Mouse (Mus musculus): ENCODE results near the gene Gm9964.
A peak's percentile ranks its signal among the peaks of the same experiment; 100 is the strongest.
"Not testable (repeated sequence)": the region's sequence is repeated elsewhere in the genome, so short reads cannot be mapped to it uniquely, and the experiment has no call there.

Gm9964 gene

DNA sequence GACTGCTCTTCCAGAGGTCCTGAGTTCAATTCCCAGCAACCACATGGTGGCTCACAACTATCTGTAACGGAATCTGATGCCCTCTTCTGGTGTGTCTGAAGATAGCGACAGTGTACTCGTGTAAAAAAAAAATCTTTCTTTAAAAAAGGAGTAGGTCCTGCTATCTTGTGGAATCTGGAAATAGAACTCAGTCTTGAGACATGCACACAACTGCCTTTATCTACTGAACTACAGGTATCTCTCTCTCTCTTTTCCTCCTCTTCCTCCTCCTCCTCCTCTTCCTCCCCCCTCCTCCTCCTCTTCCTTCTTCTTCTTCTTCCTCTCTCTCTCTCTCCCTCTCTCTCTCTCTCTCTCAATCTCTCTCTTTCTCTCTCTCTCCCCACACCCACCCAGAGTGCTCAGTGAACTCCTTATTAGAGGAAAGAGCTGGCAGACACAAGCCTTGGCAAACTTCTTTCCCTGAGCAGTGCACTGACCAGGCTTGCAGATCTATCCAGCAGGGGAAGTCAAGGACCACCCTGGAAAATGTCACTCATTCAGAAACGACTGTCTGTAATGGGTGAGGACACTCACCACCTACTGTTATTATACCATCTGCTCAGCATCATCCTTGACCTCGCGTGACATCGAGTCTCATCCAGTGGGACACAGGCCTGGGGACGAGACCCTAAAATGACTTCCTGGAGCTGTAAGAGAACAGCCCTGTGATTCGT, 3.2 kb upstream of the Gm9964 start:
- DNase-seq (ENCODE audit: low spot score), result no peak

DNA sequence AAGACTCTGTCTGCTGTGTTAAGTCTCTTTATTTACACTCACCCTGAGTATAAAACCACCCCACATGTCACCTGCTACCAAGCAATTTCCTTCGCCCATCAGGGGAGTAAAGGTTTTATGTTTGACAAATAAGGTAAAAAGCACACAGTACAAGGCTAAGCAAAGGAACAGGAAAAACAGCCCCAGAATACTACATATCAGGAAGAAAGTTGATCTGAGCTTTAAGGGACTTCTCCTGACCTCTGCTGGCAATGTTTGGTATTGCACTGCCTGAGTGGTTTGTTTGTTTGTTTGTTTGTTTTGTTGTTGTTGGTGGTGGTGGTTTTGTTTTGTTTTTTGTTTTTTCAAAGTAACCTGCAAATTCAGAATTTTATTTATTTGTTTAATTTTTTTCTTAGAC, 539 bp downstream of the Gm9964 start:
- no peak for DNase-seq (ENCODE audit: low spot score)

- no peak for DNase-seq (ENCODE audit: low spot score)
Measured at GRCm38 (mm10) chr11:79293971-79294370, 2.7 kb downstream of the Gm9964 start.

GRCm38 (mm10) chr11:79293025-79293424, 3.7 kb downstream of the Gm9964 start:
- no peak for DNase-seq (ENCODE audit: low spot score)

- no peak for DNase-seq (ENCODE audit: low spot score)
Measured at GRCm38 (mm10) chr11:79292130-79292529, 4.6 kb downstream of the Gm9964 start.

GRCm38 (mm10) chr11:79291651-79292050, 5.1 kb downstream of the Gm9964 start:
- DNase-seq (ENCODE audit: low spot score), result no peak

GRCm38 (mm10) chr11:79290473-79290872, 6.2 kb downstream of the Gm9964 start:
- no peak for DNase-seq (ENCODE audit: low spot score)

DNA sequence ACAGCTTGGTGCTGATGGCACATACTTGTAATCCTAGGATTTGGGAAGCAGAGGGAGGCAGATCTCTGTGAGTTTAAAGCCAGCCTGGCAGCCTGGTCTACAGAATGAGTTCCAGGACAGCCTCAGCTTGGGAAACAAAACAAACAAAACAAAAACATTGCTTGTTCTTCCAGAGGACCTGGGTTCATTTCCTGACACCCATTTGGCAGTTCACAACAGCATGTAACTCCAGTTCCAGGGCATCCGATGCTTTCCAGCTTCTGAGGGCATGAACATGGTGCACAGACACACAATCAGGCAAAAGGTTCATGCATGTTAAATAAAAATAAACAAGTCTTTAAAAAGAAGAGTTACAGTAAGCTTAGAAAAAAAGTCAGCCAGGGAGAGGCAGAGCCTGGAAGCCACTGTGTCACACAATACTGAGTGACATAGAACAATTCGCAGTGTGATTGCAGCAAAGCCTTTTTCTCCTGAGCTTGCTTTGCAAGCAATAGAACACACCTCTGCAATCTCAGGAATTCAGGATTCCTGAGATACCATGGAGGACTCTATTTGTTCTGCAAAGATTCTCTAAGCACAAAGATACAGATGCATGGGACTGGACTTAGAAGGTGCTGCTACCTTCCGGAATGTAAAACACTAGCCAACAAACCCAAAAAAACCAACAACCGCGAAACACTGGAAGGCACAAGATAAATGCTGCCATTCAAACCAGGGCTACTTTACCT, 7.6 kb downstream of the Gm9964 start:
- DNase-seq (ENCODE audit: low spot score), result no peak

DNA sequence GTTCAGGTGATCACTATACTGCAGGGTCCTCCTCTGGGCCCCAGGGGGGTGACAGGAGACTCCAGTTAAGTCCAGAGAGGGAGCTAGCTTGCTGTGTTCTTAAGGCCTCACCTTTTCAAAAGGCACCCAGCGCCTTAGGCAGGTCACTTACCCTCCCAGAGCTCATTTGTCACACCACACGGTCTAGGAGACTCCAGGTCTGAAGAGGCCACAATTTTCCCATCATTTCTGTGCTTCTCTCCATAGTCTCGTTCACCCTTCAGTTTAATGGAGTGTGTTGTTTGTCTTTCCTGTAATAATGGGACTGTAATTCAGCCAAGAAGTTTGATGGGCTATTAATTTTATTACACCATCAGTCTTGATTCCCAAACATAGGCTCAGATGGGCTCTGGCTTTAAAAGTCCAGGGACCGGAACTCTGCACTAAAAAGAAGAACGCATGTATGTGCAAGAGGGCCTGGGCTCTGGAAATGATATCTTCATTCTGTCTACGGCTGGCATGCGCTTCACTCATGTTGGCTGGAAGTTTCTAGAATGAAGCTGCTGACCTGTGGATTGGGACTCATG, 8.3 kb downstream of the Gm9964 start:
- no peak for DNase-seq (ENCODE audit: low spot score)

DNA sequence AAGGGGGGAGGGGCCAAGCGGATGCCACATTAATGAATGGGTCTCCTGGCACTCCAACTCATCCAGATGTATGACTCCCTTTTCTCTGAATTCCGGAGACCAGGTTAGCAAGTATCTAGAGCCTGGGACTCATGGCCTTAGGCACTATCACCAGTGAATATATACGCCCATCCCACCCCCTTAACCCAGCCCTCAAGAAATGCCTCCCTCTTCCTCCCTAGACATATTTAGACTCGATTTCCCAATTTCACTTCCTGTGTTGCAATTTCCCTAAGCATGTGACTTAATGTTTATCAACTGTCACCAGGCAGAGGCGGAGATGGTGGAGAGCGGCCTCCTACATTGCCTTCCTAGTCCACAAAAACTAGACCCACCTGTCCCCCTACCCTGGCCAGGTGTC, 9.3 kb downstream of the Gm9964 start:
- peak; percentile 38 for DNase-seq (ENCODE audit: low spot score)

DNA sequence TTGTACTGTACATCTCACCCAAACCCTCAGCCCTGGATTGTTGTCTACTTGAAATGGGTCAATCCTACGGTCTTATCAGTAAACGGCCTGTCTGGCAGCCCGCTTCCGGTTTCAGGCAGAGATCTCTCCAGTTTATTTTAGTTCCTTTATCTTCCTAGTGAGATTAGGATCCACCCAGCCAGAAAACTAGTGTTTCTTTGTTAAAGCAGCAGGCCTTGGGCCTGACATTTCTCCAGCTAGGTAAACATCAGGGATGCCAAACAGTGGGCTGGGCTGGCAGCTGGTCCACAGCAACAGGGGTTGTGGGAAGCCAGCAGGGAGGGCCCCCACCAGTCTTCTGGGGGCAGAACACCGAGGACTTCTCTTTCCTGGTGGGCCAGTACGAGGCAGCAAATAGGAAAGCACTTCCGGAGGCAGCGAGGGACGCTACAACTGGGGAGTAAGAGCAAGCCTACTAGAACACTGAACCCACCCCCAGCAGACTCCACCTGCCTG, 10.4 kb downstream of the Gm9964 start:
- DNase-seq (ENCODE audit: low spot score), result no peak

DNA sequence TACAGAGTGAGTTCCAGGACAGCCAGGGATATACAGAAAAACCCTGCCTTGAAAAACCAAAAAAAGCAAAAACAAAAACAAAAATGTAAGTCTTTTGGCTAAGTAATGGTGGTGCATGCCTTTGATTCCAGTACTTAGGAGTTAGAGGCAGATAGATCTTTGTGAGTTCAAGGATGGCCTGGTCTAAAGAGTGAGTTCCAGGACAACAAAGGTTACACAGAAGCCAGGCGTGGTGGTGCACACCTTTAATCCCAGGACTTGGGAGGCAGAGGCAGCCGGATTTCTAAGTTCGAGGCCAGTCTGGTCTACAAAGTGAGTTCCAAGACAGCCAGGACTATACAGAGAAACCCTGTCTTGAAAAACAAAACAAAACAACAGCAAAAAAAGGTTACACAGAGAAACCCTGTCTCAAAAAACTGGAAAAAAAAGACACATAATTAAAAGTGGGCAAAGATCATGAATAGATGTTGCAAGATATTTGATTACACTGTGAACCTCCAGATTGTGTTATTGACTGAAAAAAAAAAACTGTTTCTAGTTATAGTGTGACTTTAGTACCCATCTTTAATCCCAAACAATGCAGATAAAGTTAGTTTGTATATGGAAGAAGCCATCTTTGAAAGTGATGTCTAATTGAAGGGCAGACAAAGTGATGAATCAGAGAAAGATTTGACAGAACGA, 13.2 kb downstream of the Gm9964 start:
- DNase-seq (ENCODE audit: low spot score), result no peak

DNA sequence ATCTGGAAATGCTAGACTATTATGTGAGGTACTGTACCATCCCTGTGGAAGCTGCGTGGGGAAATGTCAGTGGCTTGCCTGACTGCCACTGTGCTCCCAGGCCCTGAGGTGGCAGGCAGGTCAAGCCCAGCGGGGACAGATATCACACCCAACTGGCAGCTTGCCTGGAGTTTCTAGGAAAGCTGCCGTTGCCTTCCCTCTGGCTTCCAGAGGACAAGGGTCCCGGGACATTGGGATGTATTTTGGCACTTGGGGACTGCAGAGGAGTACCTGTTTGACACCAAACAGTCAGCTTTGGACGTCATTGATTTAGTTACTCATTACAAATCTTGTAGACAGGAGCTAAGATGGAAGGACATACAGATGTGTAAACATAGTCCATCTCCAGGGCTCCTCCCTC, 15.3 kb downstream of the Gm9964 start:
- DNase-seq (ENCODE audit: low spot score), result no peak

GRCm38 (mm10) chr11:79279732-79280405, 16.8 kb downstream of the Gm9964 start:
- DNase-seq (ENCODE audit: low spot score), result no peak

DNA sequence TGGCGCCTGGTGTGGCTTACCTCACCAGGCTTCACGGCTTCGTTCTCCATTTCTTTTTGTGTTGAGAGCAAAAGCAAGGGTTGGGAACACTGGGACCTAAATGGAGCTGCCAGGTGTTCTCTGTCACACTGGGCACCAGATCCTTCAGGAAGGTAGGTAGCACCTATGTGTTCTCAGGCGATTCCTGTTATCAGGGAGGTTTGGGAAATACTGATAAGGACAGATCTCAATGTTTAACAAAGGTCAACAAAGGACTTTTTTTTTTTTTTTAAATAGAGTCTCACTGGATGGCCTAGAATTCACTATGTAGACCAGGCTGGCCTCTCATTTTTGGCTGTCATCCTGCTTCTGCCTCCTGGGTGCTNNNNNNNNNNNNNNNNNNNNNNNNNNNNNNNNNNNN, 22.9 kb downstream of the Gm9964 start:
- DNase-seq (ENCODE audit: low spot score), result no peak

DNA sequence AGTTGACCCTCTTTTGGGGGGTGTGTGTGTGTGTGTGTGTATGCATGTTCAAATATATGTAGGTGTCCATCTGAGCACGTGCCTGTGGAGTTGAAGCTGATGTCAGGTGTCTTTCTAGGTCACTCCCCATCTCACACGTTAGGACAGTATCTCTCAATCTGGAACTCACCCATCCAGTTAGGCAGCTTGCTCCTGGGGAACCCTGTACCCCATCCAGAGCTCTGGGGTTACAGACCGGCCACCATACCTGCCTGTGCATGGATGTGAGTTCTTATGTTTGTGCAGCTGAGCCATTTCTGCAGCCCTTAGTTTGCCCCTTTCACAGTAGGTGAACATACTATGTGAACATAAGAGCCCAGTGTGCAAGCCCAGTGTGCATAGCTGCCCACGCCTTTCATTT, 23.7 kb downstream of the Gm9964 start:
- no peak for DNase-seq (ENCODE audit: low spot score)

DNA sequence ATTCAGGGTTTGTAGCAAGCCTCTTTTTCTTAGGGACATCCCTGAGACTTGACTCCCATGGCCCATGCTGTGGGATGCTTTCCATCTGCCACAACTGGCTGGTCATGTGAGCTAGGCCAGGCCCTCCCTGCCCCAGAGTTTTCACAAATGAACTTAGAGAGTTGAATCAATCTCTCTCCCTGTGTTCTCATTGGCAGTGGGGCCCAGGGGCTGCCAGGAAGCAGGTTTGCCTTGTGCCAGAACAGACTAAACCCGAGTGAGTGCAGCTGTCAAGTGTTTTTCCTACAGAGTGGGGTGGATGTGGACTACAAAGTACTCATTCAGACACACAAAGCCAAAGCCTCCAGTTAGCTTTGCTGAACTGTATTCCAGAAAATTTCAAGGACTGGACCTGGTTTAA, 29.5 kb downstream of the Gm9964 start:
- DNase-seq (ENCODE audit: low spot score), result no peak

DNA sequence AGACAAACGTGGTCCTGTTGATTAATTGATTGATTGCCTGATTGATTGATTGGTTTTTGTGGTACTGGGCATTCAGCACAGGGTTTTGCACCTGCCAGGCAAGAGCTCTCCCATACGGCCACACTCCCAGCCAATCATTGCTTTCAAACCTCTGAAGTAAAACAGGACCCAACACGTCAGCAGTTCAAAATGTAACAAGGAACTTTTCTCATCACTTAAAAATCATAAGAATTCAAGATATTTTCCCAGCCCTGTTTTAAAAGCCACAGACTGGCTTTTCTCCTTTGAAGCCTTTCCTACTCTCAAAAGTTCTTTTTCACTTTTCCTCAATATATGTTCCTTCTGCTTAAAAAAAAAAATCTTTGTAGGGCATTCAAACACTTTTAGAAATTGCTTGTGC, 32.3 kb downstream of the Gm9964 start:
- no peak for DNase-seq (ENCODE audit: low spot score)

DNA sequence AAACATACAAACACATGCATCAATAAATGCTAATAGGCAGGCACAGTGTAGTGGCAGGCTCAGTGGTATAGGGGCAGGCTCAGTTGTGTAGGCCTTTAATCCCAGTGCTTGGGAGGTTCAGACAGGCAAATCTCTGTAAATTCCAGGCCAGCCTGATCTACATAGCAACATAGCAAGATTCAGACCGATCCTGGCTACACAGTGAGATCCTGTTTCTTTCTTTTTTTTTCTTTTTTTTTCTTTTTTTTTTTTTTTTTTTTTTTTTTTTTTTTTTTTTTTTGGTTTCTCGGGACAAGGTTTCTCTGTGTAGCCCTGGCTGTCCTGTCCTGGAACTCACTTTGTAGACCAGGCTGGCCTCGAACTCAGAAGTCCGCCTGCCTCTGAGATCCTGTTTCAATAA, 36.6 kb downstream of the Gm9964 start:
- not testable (repeated sequence) for DNase-seq (ENCODE audit: low spot score)

DNA sequence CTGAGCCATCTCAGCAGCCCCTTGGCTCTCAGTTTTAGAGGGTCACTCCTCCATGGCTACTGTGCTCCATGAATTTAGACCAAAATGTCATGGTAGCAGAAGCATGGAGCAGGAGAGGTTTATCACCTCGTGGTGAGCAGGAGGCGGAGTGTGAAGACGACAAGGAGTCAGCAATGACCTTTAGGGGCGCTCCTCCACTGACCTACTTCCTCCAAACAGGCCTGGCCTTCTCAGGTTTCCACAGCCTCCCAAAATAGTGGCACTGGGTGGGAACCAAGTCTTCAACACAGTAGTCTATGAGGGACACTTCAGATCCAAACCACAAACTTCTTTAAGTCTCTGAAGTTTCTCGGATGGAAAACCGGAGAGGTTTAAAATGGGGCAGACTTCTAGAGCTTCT, 38.0 kb downstream of the Gm9964 start:
- DNase-seq (ENCODE audit: low spot score), result no peak

GRCm38 (mm10) chr11:79254391-79255098, 42.2 kb downstream of the Gm9964 start, which contains the start of gene Wsb1:
TSS of gene Wsb1 (minus strand) at chr11:79254671.
- peak; percentile 91 for DNase-seq (ENCODE audit: low spot score)
